Mouse (Mus musculus) layer of hippocampus, adult 2 months (tissue): ENCODE results near the gene Dip2b. TPM values are rescaled to one million over a fixed set of nuclear protein-coding genes. Genes with fewer than 3 reads are reported as not detected.

Experiments used
- DNase-seq, 2 experiments: peaks; one replicate each; pipeline ENCODE4 v3.0.0; 2022; ENCODE audit warnings: low spot score in 2 of 2
- H3K27ac ChIP-seq: fragments of 200-600 bp; 2 replicates; pipeline ENCODE4 v1.8.1; 2022
- H3K4me3 ChIP-seq: fragments of 200-600 bp; 2 replicates; pipeline ENCODE4 v1.8.1; 2022; ENCODE audit warnings: mild to moderate bottlenecking
- CTCF ChIP-seq: fragments of 200-600 bp; conservative IDR thresholded peaks from 2 replicates; pipeline ENCODE4 v1.8.1; 2022; ENCODE audit warnings: antibody characterized with exemption, mild to moderate bottlenecking, moderate library complexity
- long read RNA-seq, 2 experiments: library from polyadenylated mRNA; stranded (forward); transcript quantifications; one replicate each; pipeline ENCODE4 v2.0.0; 2021; ENCODE audit warnings: borderline mapping rate in 2 of 2
- total RNA-seq, 2 experiments: library from RNA; stranded (reverse); gene quantifications; 2 replicates each; pipeline ENCODE4 v1.2.3; 2021

Dip2b gene
- total RNA-seq = 10 to 100 TPM; 47.7 to 51.3 TPM
- long read RNA-seq, experiment 1, partial matches to known transcripts = 1 of 16 reads
- long read RNA-seq, experiment 1, other reads (novel, unspliced or antisense) = 15 of 16 reads
- long read RNA-seq, experiment 2, full-length matches to known transcripts = 2 of 34 reads
- long read RNA-seq, experiment 2, partial matches to known transcripts = 2 of 34 reads
- long read RNA-seq, experiment 2, other reads (novel, unspliced or antisense) = 30 of 34 reads

GRCm38 (mm10) chr15:100038470-100038971 is at the start of gene Dip2b:
Gene Dip2b (plus strand): TSS chr15:100038664.
- Histone ChIP-seq H3K27ac (peak within 1 kb of the TSS; percentile 98), H3K4me3 (peak within 1 kb of the TSS; percentile 95)
- TF ChIP-seq CTCF = peak; percentile 97
- DNase-seq = peak; percentile 90 to 98

- H3K27ac ChIP-seq = no peak overlapping the region
- DNase-seq = no peak
- no peak overlapping the region for H3K4me3 ChIP-seq
- no peak for TF ChIP-seq CTCF
Observed at GRCm38 (mm10) chr15:99993100-99993499, 45.4 kb upstream of the Dip2b start.

DNA sequence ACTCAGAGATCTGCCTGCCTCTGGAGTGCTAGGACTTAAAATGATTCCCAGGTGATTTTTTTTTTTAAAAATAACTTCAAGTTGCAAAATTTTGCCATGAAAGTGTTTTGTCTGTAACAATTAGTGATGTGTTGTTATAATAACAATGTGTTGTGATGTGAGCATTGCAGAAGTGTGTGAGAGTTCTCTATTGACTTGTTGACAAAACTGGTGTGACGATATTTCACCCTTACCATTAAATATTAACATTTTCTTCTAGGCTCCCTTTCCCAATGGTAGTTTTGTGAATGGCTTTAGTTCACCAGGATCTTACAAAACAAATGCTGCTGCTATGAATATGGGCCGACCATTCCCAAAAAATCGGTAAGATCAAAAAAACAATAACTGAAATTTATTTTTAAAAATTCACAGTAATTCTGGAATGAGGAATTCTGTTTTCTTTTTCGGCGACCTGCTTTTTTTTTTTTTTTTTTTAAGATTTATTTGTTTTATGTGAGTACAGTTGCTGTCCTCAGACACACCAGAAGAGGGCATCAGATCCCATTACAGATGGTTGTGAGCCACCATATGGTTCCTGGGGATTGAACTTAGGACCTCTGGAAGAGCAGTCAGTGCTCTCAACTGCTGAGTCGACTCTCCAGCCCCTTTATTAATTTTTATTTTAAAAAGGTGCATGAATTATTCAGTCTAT is 41.2 kb upstream of the Dip2b start:
- Histone ChIP-seq H3K27ac (no peak overlapping the region), H3K4me3 (no peak overlapping the region)
- no peak for DNase-seq
- TF ChIP-seq CTCF = peak; percentile 38

DNA sequence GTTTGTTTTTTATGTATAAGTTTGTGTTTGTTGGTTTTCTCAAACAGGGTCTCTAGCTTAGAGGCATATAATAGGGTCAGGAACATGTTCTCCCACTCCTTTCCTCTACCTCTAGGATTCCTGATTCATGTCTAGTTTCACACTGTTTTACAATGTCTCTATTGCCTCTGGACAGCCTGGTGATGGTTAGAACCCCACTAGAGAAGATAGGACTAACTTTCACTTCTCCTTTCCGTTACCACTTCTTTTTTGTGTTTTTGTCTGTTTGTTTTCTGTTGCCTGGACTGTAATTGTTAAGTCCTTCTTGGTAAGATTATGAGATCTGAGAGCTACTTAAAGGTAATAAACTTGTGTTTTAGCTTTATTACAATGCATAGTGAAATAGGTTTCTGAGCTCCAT is 39.1 kb upstream of the Dip2b start:
- H3K4me3 ChIP-seq = no peak overlapping the region
- DNase-seq = no peak
- H3K27ac ChIP-seq = no peak overlapping the region
- no peak for TF ChIP-seq CTCF

DNA sequence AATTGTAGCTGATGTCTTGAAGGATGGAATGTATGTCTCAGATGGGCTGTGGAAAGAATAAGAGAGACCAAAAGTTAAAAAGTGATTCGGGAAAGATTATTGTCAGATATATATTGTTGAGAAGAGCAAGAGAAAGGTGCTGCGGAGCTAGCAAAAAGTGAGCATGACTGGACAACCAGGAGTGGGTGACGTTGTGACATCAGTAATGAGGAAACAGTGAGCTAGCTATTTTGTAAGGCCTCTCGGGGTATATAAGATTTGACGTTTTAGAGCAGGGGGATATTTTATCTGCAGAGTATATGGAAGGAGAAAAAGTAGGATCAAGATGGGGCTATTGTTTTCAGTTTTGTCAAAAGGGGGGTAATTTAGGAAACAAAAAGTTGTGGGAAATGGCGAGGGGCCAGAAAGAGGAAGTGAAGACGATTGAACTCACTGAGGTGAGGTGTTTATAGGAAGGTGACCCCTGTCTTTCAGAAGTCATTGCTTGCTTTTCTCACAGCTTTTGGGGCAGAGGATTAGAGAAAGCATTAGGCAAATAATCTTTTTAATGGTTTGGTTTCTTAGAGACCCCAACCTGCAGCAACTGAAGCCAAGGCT is 33.7 kb upstream of the Dip2b start:
- no peak overlapping the region for H3K4me3 ChIP-seq
- H3K27ac ChIP-seq = no peak overlapping the region
- no peak for DNase-seq
- TF ChIP-seq CTCF = no peak

DNA sequence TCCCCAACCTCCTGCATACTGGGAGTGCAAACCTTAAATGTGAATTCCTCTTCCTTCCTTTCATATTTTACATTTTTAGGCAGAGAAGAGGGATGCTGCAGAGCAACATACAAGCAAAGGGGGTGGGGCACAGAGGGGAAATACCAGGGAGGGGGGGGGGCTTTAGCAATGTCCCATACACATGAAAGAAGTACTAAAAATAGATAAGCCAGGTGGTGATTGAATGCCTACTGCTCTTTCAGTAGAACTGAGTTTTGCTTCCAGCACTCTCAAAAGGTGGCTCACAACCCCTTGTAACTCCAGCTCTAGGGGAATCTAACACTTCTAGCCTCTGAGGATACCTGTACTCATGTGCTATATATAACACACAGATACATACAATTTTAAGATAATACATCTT is 32.3 kb upstream of the Dip2b start:
- DNase-seq = no peak
- no peak overlapping the region for H3K27ac ChIP-seq
- no peak overlapping the region for H3K4me3 ChIP-seq
- TF ChIP-seq CTCF = no peak

DNA sequence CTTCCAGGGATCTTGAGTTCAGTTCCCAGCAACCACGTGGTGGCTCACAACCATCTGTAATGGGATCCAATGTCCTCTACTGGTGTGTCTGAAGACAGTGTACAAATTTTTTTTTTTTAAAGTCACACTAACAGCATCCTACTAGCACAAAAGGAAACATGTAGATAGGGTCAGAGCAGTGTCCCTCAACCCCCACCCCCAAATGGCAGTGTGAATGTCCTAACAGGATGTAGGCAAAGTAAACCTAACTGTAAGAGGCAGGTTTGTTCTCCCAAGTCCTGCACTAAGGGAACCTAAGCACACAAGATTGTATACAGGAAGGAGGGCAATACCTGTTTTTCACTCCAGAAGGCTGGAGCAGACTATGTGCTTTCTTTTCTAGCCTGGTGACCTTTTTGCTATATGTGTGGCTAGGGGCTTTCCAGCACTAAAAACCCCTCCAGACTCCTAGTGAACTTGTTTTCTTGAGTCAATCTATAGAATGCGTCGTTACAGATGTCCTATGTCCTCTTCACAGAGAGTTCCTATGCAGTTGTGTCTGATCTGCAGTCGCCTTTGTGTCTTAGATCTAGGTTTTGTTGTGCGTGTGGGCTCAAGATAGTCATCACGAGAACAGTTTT is 20.1 kb upstream of the Dip2b start:
- TF ChIP-seq CTCF = no peak
- DNase-seq = no peak
- Histone ChIP-seq H3K4me3 (no peak overlapping the region), H3K27ac (no peak overlapping the region)

DNA sequence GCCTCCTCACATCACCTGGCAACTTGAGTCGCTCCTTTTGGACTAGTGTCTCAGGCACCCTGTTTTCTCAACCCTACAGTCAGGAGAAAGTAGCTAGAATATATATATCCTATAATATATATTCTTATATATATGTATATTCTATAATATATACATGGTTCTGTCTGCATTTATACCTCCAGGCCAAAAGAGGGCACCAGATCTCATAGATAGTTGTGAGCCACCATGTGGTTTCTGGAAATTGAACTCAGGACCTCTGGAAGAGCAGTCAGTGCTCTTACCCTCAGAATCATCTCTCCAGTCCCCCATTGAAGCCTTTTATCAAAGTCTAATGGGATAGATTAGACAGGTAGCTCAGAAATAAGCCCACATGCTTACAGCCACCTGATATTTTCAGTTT is 17.3 kb upstream of the Dip2b start:
- TF ChIP-seq CTCF = peak; percentile 34
- no peak overlapping the region for H3K27ac ChIP-seq
- no peak for DNase-seq
- no peak overlapping the region for H3K4me3 ChIP-seq

GRCm38 (mm10) chr15:100022923-100023322 is 15.5 kb upstream of the Dip2b start:
- H3K27ac ChIP-seq = no peak overlapping the region
- TF ChIP-seq CTCF = peak; percentile 89
- H3K4me3 ChIP-seq = no peak overlapping the region

DNA sequence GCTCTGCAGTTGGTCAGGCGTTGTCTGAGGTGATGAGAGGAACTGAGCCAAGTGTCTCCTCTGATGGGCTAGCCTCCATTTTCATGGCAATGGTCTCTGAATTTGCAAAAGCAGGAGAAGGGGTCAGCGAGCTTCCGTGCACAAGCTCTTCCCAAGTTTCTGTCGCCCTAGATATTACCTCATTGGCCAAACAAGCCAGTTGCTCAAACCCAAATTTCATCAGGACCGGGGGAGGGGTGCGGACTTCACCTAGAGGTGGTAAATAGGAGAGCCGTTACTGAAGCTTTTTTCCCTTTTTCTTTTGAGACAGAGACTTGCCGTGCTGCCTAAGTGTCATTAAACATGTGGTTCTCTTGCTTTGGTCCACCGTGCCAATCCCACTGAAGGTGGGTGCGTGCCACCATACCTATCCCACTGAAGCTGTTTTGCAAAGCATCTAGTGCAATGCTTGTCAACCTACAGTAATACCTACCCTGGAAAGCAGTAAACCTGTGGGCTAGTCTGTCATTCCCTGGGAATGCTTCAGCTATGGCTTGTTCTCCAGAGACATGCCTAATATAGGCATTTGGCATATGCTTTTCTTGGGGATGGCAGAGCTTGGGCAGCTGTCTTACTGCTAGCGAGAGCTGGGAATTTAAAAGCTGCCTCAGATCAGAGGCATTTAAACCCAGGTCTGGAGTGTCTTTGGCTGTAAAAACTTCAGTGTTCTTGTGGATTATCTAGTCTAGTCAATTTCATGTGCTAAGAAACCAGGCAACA is 13.2 kb upstream of the Dip2b start:
- no peak overlapping the region for H3K27ac ChIP-seq
- DNase-seq = no peak
- no peak for TF ChIP-seq CTCF
- no peak overlapping the region for H3K4me3 ChIP-seq

More at GRCm38 (mm10) chr15:100022923-100023322, 15.5 kb upstream of the Dip2b start:
- DNase-seq = peak; percentile 28 to 51

DNA sequence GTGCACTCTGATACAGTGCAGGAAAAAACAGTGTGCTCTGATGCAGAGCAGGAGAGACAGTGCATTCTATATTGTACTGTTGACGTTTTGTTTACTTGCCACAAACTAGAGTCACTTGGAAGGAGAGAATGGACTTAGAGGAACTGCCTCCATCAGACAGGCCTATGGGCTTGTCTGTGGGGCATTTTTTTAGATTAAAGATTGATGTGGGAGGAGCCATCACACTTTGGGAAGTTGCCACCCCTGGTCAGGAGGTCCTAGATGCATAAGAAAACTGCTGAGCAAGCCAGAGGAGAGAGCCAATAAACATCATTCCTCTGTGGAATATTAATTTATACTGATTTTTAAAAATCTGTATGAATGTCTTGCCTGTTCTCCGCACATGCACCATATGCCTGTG is 10.3 kb upstream of the Dip2b start:
- no peak for TF ChIP-seq CTCF
- Histone ChIP-seq H3K4me3 (no peak overlapping the region), H3K27ac (no peak overlapping the region)
- DNase-seq = no peak

- H3K4me3 ChIP-seq = no peak overlapping the region
- TF ChIP-seq CTCF = no peak
- H3K27ac ChIP-seq = no peak overlapping the region
- no peak for DNase-seq
Observed at GRCm38 (mm10) chr15:100029497-100029896, 9.0 kb upstream of the Dip2b start.
